Mouse (Mus musculus) splenic B cell, adult 2 months (primary cell): Measurements from ENCODE around the gene Coa5.
A peak's percentile ranks its signal among the peaks of the same experiment; 100 is the strongest.

Experiments
- DNase-seq: peaks from one replicate; pipeline ENCODE4 v3.0.0-alpha.2; 2011; ENCODE audit warnings: low read depth, low spot score
- H3K27me3 ChIP-seq: 2 replicates; pipeline ENCODE4 v1.6.1; 2012; ENCODE audit warnings: mild to moderate bottlenecking, low read length, moderate library complexity, mixed read lengths; ENCODE audit not compliant: control insufficient read depth, poor library complexity, insufficient read depth, severe bottlenecking
- H3K36me3 ChIP-seq: 2 replicates; pipeline ENCODE4 v1.6.1; 2012; ENCODE audit warnings: mild to moderate bottlenecking, low read length, moderate library complexity, mixed read lengths; ENCODE audit not compliant: control insufficient read depth, poor library complexity, insufficient read depth, severe bottlenecking

The Coa5 gene

GRCm38 (mm10) chr1:37457546-37457945 lies 27.6 kb upstream of the Coa5 start:
- H3K36me3 ChIP-seq: peaks cover 12% of the 10 kb centered on the region
- no peak for DNase-seq
- H3K27me3 ChIP-seq: no peaks in the 10 kb centered on the region

GRCm38 (mm10) chr1:37451270-37451669 lies 21.4 kb upstream of the Coa5 start:
- H3K27me3 ChIP-seq: no peaks in the 10 kb centered on the region
- peaks cover 15% of the 10 kb centered on the region for H3K36me3 ChIP-seq
- DNase-seq: no peak

GRCm38 (mm10) chr1:37448361-37449095 lies 18.6 kb upstream of the Coa5 start:
- Histone ChIP-seq H3K27me3 (no peaks in the 10 kb centered on the region), H3K36me3 (peaks cover 20% of the 10 kb centered on the region)
- DNase-seq: peak; percentile 79

GRCm38 (mm10) chr1:37442848-37443835 lies 13.2 kb upstream of the Coa5 start:
- Histone ChIP-seq H3K27me3 (no peaks in the 10 kb centered on the region), H3K36me3 (peaks cover 27% of the 10 kb centered on the region)
- DNase-seq: no peak

GRCm38 (mm10) chr1:37436419-37436818 lies 6.5 kb upstream of the Coa5 start:
- DNase-seq: no peak
- Histone ChIP-seq H3K27me3 (no peaks in the 10 kb centered on the region), H3K36me3 (peaks cover 34% of the 10 kb centered on the region)

GRCm38 (mm10) chr1:37430297-37430840 lies 466 bp upstream of the Coa5 start:
- no peaks in the 10 kb centered on the region for H3K27me3 ChIP-seq
- DNase-seq: no peak
- H3K36me3 ChIP-seq: peaks cover 9% of the 10 kb centered on the region

GRCm38 (mm10) chr1:37428911-37429310 lies 992 bp downstream of the Coa5 start:
- H3K27me3 ChIP-seq: no peaks in the 10 kb centered on the region
- DNase-seq: no peak
- peaks cover 7% of the 10 kb centered on the region for H3K36me3 ChIP-seq

GRCm38 (mm10) chr1:37427144-37427875 lies 2.6 kb downstream of the Coa5 start:
- no peaks in the 10 kb centered on the region; the same call in 1 of the 2 replicates for H3K36me3 ChIP-seq
- peak; percentile 25 for DNase-seq
- no peaks in the 10 kb centered on the region for H3K27me3 ChIP-seq

GRCm38 (mm10) chr1:37419420-37419819 lies 10.5 kb downstream of the Coa5 start:
- DNase-seq: peak; percentile 85
- Histone ChIP-seq H3K36me3 (no peaks in the 10 kb centered on the region; the same call in 1 of the 2 replicates), H3K27me3 (no peaks in the 10 kb centered on the region)

- no peak for DNase-seq
- no peaks in the 10 kb centered on the region for H3K27me3 ChIP-seq
- H3K36me3 ChIP-seq: no peaks in the 10 kb centered on the region; the same call in 1 of the 2 replicates
Observed at GRCm38 (mm10) chr1:37415394-37415793, 14.5 kb downstream of the Coa5 start.

GRCm38 (mm10) chr1:37409647-37410046 lies 20.3 kb downstream of the Coa5 start:
- no peaks in the 10 kb centered on the region for H3K27me3 ChIP-seq
- DNase-seq: no peak
- no peaks in the 10 kb centered on the region for H3K36me3 ChIP-seq

- Histone ChIP-seq H3K36me3 (no peaks in the 10 kb centered on the region), H3K27me3 (no peaks in the 10 kb centered on the region)
- DNase-seq: no peak
Observed at GRCm38 (mm10) chr1:37408678-37409077, 21.2 kb downstream of the Coa5 start.

- no peaks in the 10 kb centered on the region; the same call in 1 of the 2 replicates for H3K36me3 ChIP-seq
- DNase-seq: no peak
- H3K27me3 ChIP-seq: no peaks in the 10 kb centered on the region
Observed at GRCm38 (mm10) chr1:37408059-37408458, 21.8 kb downstream of the Coa5 start.

GRCm38 (mm10) chr1:37407228-37407627 lies 22.7 kb downstream of the Coa5 start:
- Histone ChIP-seq H3K36me3 (no peaks in the 10 kb centered on the region; the same call in 1 of the 2 replicates), H3K27me3 (no peaks in the 10 kb centered on the region)
- no peak for DNase-seq
